Mouse (Mus musculus): ENCODE results near the gene Sgf29. TPM values are rescaled to one million over a fixed set of nuclear protein-coding genes. Genes with fewer than 3 reads are reported as not detected.

Gene Sgf29
- polyA plus RNA-seq, 1 experiment from 2014 or later = 21.1 TPM

GRCm38 (mm10) chr7:126715679-126716078 lies 66.6 kb downstream of the Sgf29 start:
- DNase-seq (ENCODE audit: low read depth, low spot score) (no peak), ATAC-seq (no peak)
- ChIA-PET POLR2A (no interaction called here), CTCF (no interaction called here)
- in situ Hi-C loops (cut with MboI; ENCODE audit: low pct_unique_long_range_greater_than_20kb) = no loop called here
- TF ChIP-seq CTCF (IDR thresholded peaks at IDR 0.05) = no peak
- H3K27me3 ChIP-seq = no peaks in the 10 kb centered on the region

GRCm38 (mm10) chr7:126717566-126717965 lies 68.5 kb downstream of the Sgf29 start:
- in situ Hi-C loops (cut with MboI; ENCODE audit: low pct_unique_long_range_greater_than_20kb) = no loop called here
- ChIA-PET CTCF (no interaction called here), POLR2A (no interaction called here)
- ATAC-seq = no peak
- H3K27me3 ChIP-seq = no peaks in the 10 kb centered on the region
- no peak for TF ChIP-seq CTCF (IDR thresholded peaks at IDR 0.05)
- no peak for DNase-seq (ENCODE audit: low read depth, low spot score)

- DNase-seq (ENCODE audit: low read depth, low spot score) = no peak
- POLR2A ChIA-PET = interaction anchor here (0.5 kb wide), 1 partner anchor 880 kb away, joined by 8 read pairs; no protein-coding TSS in a partner anchor
Measured at GRCm38 (mm10) chr7:126718787-126719337, 69.8 kb downstream of the Sgf29 start.

GRCm38 (mm10) chr7:126721635-126722034 lies 72.5 kb downstream of the Sgf29 start:
- ChIA-PET CTCF (no interaction called here), POLR2A (no interaction called here)
- in situ Hi-C loops (cut with MboI; ENCODE audit: low pct_unique_long_range_greater_than_20kb) = no loop called here

More at GRCm38 (mm10) chr7:126718787-126719337, 69.8 kb downstream of the Sgf29 start:
- in situ Hi-C loops (cut with MboI; ENCODE audit: low pct_unique_long_range_greater_than_20kb) = no loop called here
- CTCF ChIA-PET = no interaction called here
- no peaks in the 10 kb centered on the region for H3K27me3 ChIP-seq
- no peak for ATAC-seq
- peak; percentile 36 for TF ChIP-seq CTCF (IDR thresholded peaks at IDR 0.05)

More at GRCm38 (mm10) chr7:126721635-126722034, 72.5 kb downstream of the Sgf29 start:
- TF ChIP-seq CTCF (IDR thresholded peaks at IDR 0.05) = no peak
- no peak for DNase-seq (ENCODE audit: low read depth, low spot score)
- H3K27me3 ChIP-seq = no peaks in the 10 kb centered on the region
- ATAC-seq = no peak

Other genes with a start within 250 kb of the Sgf29 start
- not detected for gene Cd19, start 234.4 kb upstream of the Sgf29 start, polyA plus RNA-seq (2021)
- gene Rabep2, start 220.6 kb upstream of the Sgf29 start, polyA plus RNA-seq (2021) = 30.2 TPM
- gene Atp2a1, start 186.2 kb upstream of the Sgf29 start, polyA plus RNA-seq (2021) = 0.10 TPM
- gene Sh2b1, start 173.9 kb upstream of the Sgf29 start, polyA plus RNA-seq (2021) = 64.4 TPM
- 159 TPM for gene Tufm, start 161.9 kb upstream of the Sgf29 start, polyA plus RNA-seq (2021)
- gene Atxn2l, start 145.9 kb upstream of the Sgf29 start, polyA plus RNA-seq (2021) = 113 TPM
- gene Eif3c, start 82.9 kb upstream of the Sgf29 start, polyA plus RNA-seq (2021) = 322 TPM
- 0.94 TPM for gene Apobr, start 64.4 kb upstream of the Sgf29 start, polyA plus RNA-seq (2021)
- gene Cln3, start 63.5 kb upstream of the Sgf29 start, polyA plus RNA-seq (2021) = 2.6 TPM
- 0.68 TPM for gene Il27, start 54.4 kb upstream of the Sgf29 start, polyA plus RNA-seq (2021)
- 138 TPM for gene Nupr1, start 18.4 kb upstream of the Sgf29 start, polyA plus RNA-seq (2021)
- 0.62 TPM for gene Sult1a1, start 27.1 kb downstream of the Sgf29 start, polyA plus RNA-seq (2021)
- 102 TPM for gene Bola2, start 46.1 kb downstream of the Sgf29 start, polyA plus RNA-seq (2021)
- gene Slx1b, start 46.5 kb downstream of the Sgf29 start, polyA plus RNA-seq (2021) = 14.8 TPM
- 1.3 TPM for gene Coro1a, start 58.5 kb downstream of the Sgf29 start, polyA plus RNA-seq (2021)
- gene Mapk3, start 110.3 kb downstream of the Sgf29 start, polyA plus RNA-seq (2021) = 122 TPM
- gene Gdpd3, start 117.0 kb downstream of the Sgf29 start, polyA plus RNA-seq (2021) = 3.0 TPM
- 109 TPM for gene Ypel3, start 127.6 kb downstream of the Sgf29 start, polyA plus RNA-seq (2021)
- 0.49 TPM for gene Tbx6, start 132.2 kb downstream of the Sgf29 start, polyA plus RNA-seq (2021)
- 94.3 TPM for gene Ppp4c, start 143.2 kb downstream of the Sgf29 start, polyA plus RNA-seq (2021)
- gene Fam57b, start 148.4 kb downstream of the Sgf29 start, polyA plus RNA-seq (2021) = 1.3 TPM
- not detected for gene 4930451I11Rik, start 182.3 kb downstream of the Sgf29 start, polyA plus RNA-seq (2021)
- gene Doc2a, start 198.1 kb downstream of the Sgf29 start, polyA plus RNA-seq (2021) = not detected
- gene Hirip3, start 212.7 kb downstream of the Sgf29 start, polyA plus RNA-seq (2021) = 58.5 TPM
- 67.7 TPM for gene Ino80e, start 213.1 kb downstream of the Sgf29 start, polyA plus RNA-seq (2021)
- 66.0 TPM for gene Taok2, start 235.4 kb downstream of the Sgf29 start, polyA plus RNA-seq (2021)

Measured in Patski (cell line).